Mouse (Mus musculus): ENCODE results near the gene En2. TPM values are rescaled to one million over a fixed set of nuclear protein-coding genes. Genes with fewer than 3 reads are reported as not detected.

Gene En2
- polyA plus RNA-seq, 1 experiment = not detected

- DNase-seq (ENCODE audit: low read depth) = no peak
These were observed 12.8 kb downstream of the En2 start for GRCm38 (mm10) chr5:28178322-28178721.

- DNase-seq (ENCODE audit: low read depth) = no peak
These were observed 13.8 kb downstream of the En2 start for GRCm38 (mm10) chr5:28179237-28179790.

GRCm38 (mm10) chr5:28191201-28192098 lies 26.0 kb downstream of the En2 start:
- no peak for DNase-seq (ENCODE audit: low read depth)

- no peak for DNase-seq (ENCODE audit: low read depth)
These were observed 26.6 kb downstream of the En2 start for GRCm38 (mm10) chr5:28192099-28192454.

GRCm38 (mm10) chr5:28195473-28195872 lies 30.0 kb downstream of the En2 start:
- DNase-seq (ENCODE audit: low read depth) = no peak

GRCm38 (mm10) chr5:28199089-28199873 lies 33.8 kb downstream of the En2 start:
- no peak for DNase-seq (ENCODE audit: low read depth)

- DNase-seq (ENCODE audit: low read depth) = no peak
These were observed 37.6 kb downstream of the En2 start for GRCm38 (mm10) chr5:28203086-28203485.

GRCm38 (mm10) chr5:28204678-28205077 lies 39.2 kb downstream of the En2 start:
- no peak for DNase-seq (ENCODE audit: low read depth)

GRCm38 (mm10) chr5:28206448-28206847 lies 41.0 kb downstream of the En2 start:
- DNase-seq (ENCODE audit: low read depth) = no peak

GRCm38 (mm10) chr5:28207043-28207442 lies 41.5 kb downstream of the En2 start:
- DNase-seq (ENCODE audit: low read depth) = no peak

GRCm38 (mm10) chr5:28208726-28209520 lies 43.4 kb downstream of the En2 start:
- DNase-seq (ENCODE audit: low read depth) = no peak

- DNase-seq (ENCODE audit: low read depth) = no peak
These were observed 44.3 kb downstream of the En2 start for GRCm38 (mm10) chr5:28209549-28210431.

GRCm38 (mm10) chr5:28210591-28211550 lies 45.4 kb downstream of the En2 start:
- DNase-seq (ENCODE audit: low read depth) = no peak

- DNase-seq (ENCODE audit: low read depth) = no peak
These were observed 46.3 kb downstream of the En2 start for GRCm38 (mm10) chr5:28211651-28212310.

GRCm38 (mm10) chr5:28213441-28213840 lies 47.9 kb downstream of the En2 start:
- no peak for DNase-seq (ENCODE audit: low read depth)

- no peak for DNase-seq (ENCODE audit: low read depth)
These were observed 54.1 kb downstream of the En2 start for GRCm38 (mm10) chr5:28219596-28219995.

Measured in gonadal fat pad, adult 2 months (tissue).